Mouse (Mus musculus) ES-Bruce4 (cell line): ENCODE results near the gene Tnmd. TPM values are rescaled to one million over a fixed set of nuclear protein-coding genes. Genes with fewer than 3 reads are reported as not detected.
A peak's percentile ranks its signal among the peaks of the same experiment; 100 is the strongest.

Experiments used
- H3K27ac ChIP-seq: 2 replicates; pipeline ENCODE4 v1.5.1; 2012; ENCODE audit warnings: low read length, inconsistent platforms; ENCODE audit not compliant: insufficient read depth
- H3K27me3 ChIP-seq: 2 replicates; pipeline ENCODE4 v1.6.1; 2012; ENCODE audit warnings: mild to moderate bottlenecking, low read length, inconsistent platforms; ENCODE audit not compliant: control insufficient read depth, poor library complexity, insufficient read depth, severe bottlenecking
- H3K36me3 ChIP-seq: 2 replicates; pipeline ENCODE4 v1.6.1; 2012; ENCODE audit warnings: inconsistent platforms, mild to moderate bottlenecking, low read length, moderate library complexity; ENCODE audit not compliant: control insufficient read depth, poor library complexity, insufficient read depth, severe bottlenecking
- H3K4me1 ChIP-seq: one replicate; pipeline ENCODE4 v1.8.1; 2011; ENCODE audit warnings: low read length; ENCODE audit not compliant: control insufficient read depth, insufficient read depth
- H3K4me3 ChIP-seq: 2 replicates; pipeline ENCODE4 v1.5.1; 2011; ENCODE audit warnings: low read depth, mild to moderate bottlenecking, low read length
- H3K9ac ChIP-seq: 2 replicates; pipeline ENCODE4 v1.6.1; 2012; ENCODE audit warnings: low read depth, mild to moderate bottlenecking, inconsistent platforms; ENCODE audit not compliant: poor library complexity, severe bottlenecking
- H3K9me3 ChIP-seq: replicated peaks from 2 replicates; pipeline ENCODE4 v1.6.1; 2012; ENCODE audit warnings: mild to moderate bottlenecking, low read length, inconsistent platforms; ENCODE audit not compliant: control insufficient read depth, poor library complexity, insufficient read depth, severe bottlenecking
- CTCF ChIP-seq: IDR thresholded peaks from one replicate; pipeline ENCODE4 v1.8.1; 2011; ENCODE audit warnings: low read depth, low read length
- EP300 ChIP-seq: IDR thresholded peaks from 2 replicates; pipeline ENCODE4 v1.6.1; 2011; ENCODE audit warnings: low read depth, low read length; ENCODE audit not compliant: insufficient read depth
- POLR2A ChIP-seq: IDR thresholded peaks from one replicate; pipeline ENCODE4 v1.8.1; 2011; ENCODE audit warnings: low read length; ENCODE audit not compliant: insufficient read depth
- polyA plus RNA-seq: library from polyadenylated mRNA; stranded (reverse); fragments of >200 nt; gene quantifications from 2 replicates; pipeline ENCODE4 v1.2.4, GENCODE M21; 2011; ENCODE audit warnings: low read depth; ENCODE audit not compliant: missing spikeins, insufficient read depth, insufficient read length

Gene Tnmd
- polyA plus RNA-seq: not detected in 2 replicates

DNA sequence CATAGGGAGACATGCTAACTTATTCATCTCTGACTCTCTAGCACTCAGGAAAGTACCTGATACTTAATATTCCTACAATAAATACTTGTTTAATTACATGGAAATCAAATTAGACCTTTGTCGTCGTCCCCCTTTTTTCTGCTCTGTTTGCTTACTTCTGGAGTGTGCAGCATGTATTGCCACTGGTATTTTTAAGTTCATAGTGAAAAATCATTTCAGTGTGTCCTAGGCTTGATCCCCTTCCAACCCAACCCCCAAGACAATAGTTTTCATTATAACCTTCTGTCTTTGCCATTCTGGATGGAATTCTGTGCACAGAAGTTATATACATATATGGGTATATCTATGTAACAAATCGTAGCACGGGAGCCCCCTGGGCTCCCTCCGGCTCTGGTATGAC, at the start of gene Tnmd:
Gene Tnmd, plus strand, starts transcription at position 301 of the 400 bp plus-strand sequence.
- no peak within 1 kb of the TSS for H3K27ac ChIP-seq
- no peaks in the 10 kb centered on the region for H3K9me3 ChIP-seq
- H3K9ac ChIP-seq: no peak within 1 kb of the TSS
- no peak within 1 kb of the TSS for H3K4me3 ChIP-seq
- TF ChIP-seq CTCF (no peak), POLR2A (no peak), EP300 (no peak)
- H3K4me1 ChIP-seq: no peaks in the 10 kb centered on the region
- H3K36me3 ChIP-seq: no peaks in the 10 kb centered on the region
- no peaks in the 10 kb centered on the region for H3K27me3 ChIP-seq

DNA sequence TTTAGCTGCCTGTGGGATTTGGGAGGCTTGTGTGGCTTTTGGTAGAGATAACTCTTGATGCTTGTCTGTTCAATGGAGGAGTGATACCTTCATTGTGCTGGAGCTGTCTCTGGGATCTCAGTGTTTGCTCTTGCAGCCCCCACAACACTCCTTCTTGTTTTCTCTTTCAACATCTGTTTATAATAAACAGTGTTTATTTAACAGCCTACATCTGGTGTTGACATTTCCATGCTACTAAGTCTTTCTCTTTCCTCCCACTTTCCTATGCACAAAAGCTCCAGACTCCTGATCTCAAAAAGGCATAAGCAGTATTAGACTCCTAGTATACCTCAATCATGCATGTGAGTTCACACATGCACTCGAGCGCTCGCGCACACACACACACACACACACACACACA, 2.9 kb downstream of the Tnmd start:
- H3K9me3 ChIP-seq: no peaks in the 10 kb centered on the region
- no peaks in the 10 kb centered on the region for H3K27me3 ChIP-seq
- H3K27ac ChIP-seq: no peak overlapping the region
- no peaks in the 10 kb centered on the region for H3K4me1 ChIP-seq
- TF ChIP-seq EP300 (no peak), POLR2A (no peak), CTCF (no peak)
- no peaks in the 10 kb centered on the region for H3K36me3 ChIP-seq
- H3K4me3 ChIP-seq: no peak overlapping the region
- no peak overlapping the region for H3K9ac ChIP-seq

DNA sequence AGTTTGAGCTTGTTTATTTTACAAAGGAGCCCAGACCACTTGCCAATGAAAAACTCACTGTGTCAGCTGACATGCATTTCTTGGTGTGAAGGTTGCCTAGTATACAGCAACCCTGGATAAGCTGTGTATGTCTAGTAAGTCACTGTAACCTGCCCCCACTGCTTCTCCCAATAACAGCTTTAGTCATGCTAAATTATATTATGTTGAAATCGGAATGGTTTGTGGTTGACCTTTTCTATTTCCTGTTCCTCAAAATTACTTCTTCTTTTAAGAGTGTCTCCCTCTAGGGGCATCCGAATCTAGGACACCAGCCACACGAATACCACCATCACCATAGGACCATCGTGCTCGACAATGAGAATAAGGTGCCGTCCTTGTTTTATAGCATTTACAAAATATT, 19.0 kb downstream of the Tnmd start:
- no peaks in the 10 kb centered on the region for H3K27me3 ChIP-seq
- no peak overlapping the region for H3K27ac ChIP-seq
- no peaks in the 10 kb centered on the region for H3K9me3 ChIP-seq
- TF ChIP-seq EP300 (no peak), CTCF (no peak)
- H3K4me1 ChIP-seq: no peaks in the 10 kb centered on the region
- no peak overlapping the region for H3K4me3 ChIP-seq
- H3K36me3 ChIP-seq: no peaks in the 10 kb centered on the region
- no peak overlapping the region for H3K9ac ChIP-seq

DNA sequence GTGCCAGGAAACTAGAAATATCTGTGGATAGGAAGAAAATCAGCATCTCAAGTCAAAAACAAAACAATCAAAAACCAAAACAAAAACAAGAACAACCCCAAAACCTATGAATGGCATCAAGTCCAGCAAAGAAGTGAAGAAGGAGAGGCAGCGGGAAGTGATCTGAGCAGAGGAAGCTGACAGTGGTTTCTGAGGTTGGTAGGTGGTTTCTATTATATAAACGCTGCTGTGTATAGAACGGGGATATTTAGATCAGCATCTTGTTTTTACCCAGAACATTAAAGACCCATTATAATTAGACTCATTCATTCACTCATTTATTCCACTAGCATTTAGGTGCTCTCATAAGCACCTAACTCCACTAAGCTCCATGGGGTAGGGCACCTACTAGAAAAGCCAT, 36.5 kb downstream of the Tnmd start:
- Histone ChIP-seq H3K9me3 (no peaks in the 10 kb centered on the region), H3K4me3 (no peak overlapping the region), H3K27ac (no peak overlapping the region), H3K4me1 (no peaks in the 10 kb centered on the region), H3K9ac (no peak overlapping the region), H3K27me3 (no peaks in the 10 kb centered on the region), H3K36me3 (no peaks in the 10 kb centered on the region)
- TF ChIP-seq EP300 (no peak), CTCF (no peak), POLR2A (no peak)

DNA sequence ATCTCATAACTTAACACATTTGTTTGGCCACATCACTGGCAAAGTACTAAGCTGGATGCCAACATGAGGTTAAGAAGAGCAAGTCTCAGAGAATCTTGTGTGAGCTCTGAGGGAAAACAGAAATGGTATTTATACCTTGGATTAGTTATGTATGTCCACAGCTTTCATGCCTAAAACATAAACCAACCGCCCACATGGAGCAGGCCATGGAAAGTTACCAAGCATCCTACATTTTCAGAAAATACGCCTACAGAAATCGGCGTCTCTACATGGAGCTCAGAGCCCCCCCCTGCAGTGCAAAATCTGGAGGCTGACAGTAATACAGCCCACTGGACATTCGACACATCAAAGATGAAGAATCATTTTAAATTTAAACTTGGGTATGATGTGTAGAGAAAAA, 37.3 kb downstream of the Tnmd start:
- no peaks in the 10 kb centered on the region for H3K27me3 ChIP-seq
- no peaks in the 10 kb centered on the region for H3K36me3 ChIP-seq
- TF ChIP-seq EP300 (no peak), CTCF (no peak), POLR2A (no peak)
- no peak overlapping the region for H3K27ac ChIP-seq
- H3K4me1 ChIP-seq: no peaks in the 10 kb centered on the region
- no peak overlapping the region for H3K4me3 ChIP-seq
- no peak overlapping the region for H3K9ac ChIP-seq
- no peaks in the 10 kb centered on the region for H3K9me3 ChIP-seq

DNA sequence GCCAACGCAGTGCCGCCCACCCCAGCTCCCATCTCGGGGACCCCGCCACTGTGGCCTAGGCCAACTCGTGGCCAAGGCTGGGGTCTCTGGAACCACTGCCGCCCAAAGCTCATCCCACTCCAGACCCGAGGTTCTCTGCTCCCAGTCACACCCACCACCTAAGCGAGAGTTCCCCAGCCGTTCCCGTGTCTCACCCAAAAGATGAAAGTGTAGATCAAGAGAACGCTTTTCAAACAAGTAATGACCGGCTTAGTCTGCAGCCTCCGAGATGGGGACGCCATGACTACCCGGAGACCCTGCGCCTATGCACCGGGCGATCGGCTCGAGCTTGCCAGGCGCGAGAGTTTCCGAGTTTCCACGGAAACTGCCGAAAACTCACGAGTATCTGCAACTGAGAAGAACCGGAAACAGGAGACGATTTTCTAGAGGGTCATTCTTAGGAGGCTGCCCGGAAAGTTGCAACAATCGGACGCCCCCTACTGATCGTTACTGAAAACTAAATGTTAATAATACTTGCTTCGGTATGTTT, 47.3 kb downstream of the Tnmd start, which contains the start of gene Tspan6:
Gene Tspan6, minus strand, starts transcription at position 416 of the 529 bp plus-strand sequence.
- no peaks in the 10 kb centered on the region for H3K36me3 ChIP-seq
- no peaks in the 10 kb centered on the region; the same call in 1 of the 2 replicates for H3K27me3 ChIP-seq
- peak within 1 kb of the TSS; percentile 86 for H3K4me3 ChIP-seq
- no peak for TF ChIP-seq EP300
- TF ChIP-seq POLR2A: no peak
- TF ChIP-seq CTCF: no peak
- H3K9ac ChIP-seq: peak within 1 kb of the TSS; percentile 46; the same call in 1 of the 2 replicates
- no peaks in the 10 kb centered on the region for H3K4me1 ChIP-seq
- no peaks in the 10 kb centered on the region for H3K9me3 ChIP-seq
- H3K27ac ChIP-seq: no peak within 1 kb of the TSS

DNA sequence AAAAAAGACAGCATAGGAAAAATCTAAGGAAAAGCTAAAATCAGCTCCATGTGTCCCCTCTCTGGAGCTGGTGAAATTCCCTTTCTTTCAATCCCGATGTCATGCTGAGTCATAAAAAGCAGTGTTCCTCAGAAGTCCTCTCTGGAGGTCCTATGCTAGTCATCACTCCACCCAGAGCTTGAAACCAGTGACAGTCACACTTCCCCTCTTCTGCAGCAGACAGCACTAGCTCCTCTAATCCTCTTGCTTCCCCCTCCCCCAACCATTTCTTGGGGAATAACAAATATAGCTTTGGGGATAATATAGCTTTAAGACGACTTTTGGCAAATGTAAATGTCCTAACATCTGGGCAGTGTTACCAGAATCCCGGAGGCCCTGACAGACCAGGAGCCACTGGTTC, 57.5 kb downstream of the Tnmd start, which contains the start of gene Srpx2:
Gene Srpx2, plus strand, starts transcription at position 166 of the 400 bp plus-strand sequence.
- Histone ChIP-seq H3K4me1 (no peaks in the 10 kb centered on the region), H3K27ac (no peak within 1 kb of the TSS)

More for the DNA sequence above, 57.5 kb downstream of the Tnmd start, which contains the start of gene Srpx2:
- no peaks in the 10 kb centered on the region for H3K9me3 ChIP-seq
- H3K4me3 ChIP-seq: no peak within 1 kb of the TSS
- no peaks in the 10 kb centered on the region for H3K36me3 ChIP-seq
- no peak within 1 kb of the TSS for H3K9ac ChIP-seq
- TF ChIP-seq POLR2A (no peak), CTCF (no peak)
- no peaks in the 10 kb centered on the region for H3K27me3 ChIP-seq
